Mouse (Mus musculus): Measurements from ENCODE around the gene Zfp91. TPM values are rescaled to one million over a fixed set of nuclear protein-coding genes. Genes with fewer than 3 reads are reported as not detected.

Zfp91 gene
- polyA plus RNA-seq, 1 experiment from 2014 or later = 7.2 TPM

GRCm38 (mm10) chr19:12792374-12792773 lies 3.6 kb downstream of the Zfp91 start:
- Histone ChIP-seq H3K9ac (no peak overlapping the region), H3K4me3 (replicated peaks) (no peak overlapping the region), H3K27ac (replicated peaks) (no peak overlapping the region), H3K4me1 (replicated peaks) (peaks cover 16% of the 10 kb centered on the region), H3K36me3 (replicated peaks) (peaks cover 7% of the 10 kb centered on the region), H3K27me3 (no peaks in the 10 kb centered on the region), H3K4me2 (no peak overlapping the region), H3K9me3 (replicated peaks) (no peaks in the 10 kb centered on the region)
- no peak for ATAC-seq (ENCODE audit: insufficient read depth)

DNA sequence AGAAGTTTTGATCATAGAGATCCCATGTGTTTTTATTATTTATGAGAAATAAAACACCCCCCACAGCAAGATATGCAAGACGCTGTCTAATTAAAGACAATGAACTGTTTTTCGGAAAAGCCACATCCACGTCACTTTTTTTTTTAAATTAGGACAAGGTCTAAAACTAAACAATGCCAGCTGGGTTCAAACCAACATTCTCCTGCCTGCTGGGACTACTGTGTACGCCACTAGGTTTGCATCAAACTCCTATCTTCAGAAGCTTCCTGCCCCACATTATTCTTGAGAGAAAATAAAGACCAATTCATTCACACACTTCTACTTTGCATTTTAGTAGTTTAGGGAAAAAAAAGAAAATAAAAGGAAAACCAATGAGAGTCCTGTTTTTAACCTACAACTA lies 8.2 kb downstream of the Zfp91 start:
- Histone ChIP-seq H3K27ac (replicated peaks) (no peak overlapping the region), H3K9ac (no peak overlapping the region), H3K36me3 (replicated peaks) (peaks cover 9% of the 10 kb centered on the region), H3K4me2 (no peak overlapping the region), H3K4me3 (replicated peaks) (no peak overlapping the region), H3K27me3 (no peaks in the 10 kb centered on the region), H3K9me3 (replicated peaks) (no peaks in the 10 kb centered on the region), H3K4me1 (replicated peaks) (peaks cover 6% of the 10 kb centered on the region; the same call in 1 of the 2 replicates)
- 83% methylated on average over 4 of the region's 4 CpGs for WGBS (ENCODE audit: insufficient replicate concordance)
- ATAC-seq (ENCODE audit: insufficient read depth) = no peak

GRCm38 (mm10) chr19:12786803-12787395 lies 9.0 kb downstream of the Zfp91 start:
- 82% methylated on average over 2 of the region's 2 CpGs for WGBS (ENCODE audit: insufficient replicate concordance)
- Histone ChIP-seq H3K36me3 (replicated peaks) (peaks cover 9% of the 10 kb centered on the region), H3K4me3 (replicated peaks) (no peak overlapping the region), H3K27me3 (no peaks in the 10 kb centered on the region), H3K9me3 (replicated peaks) (no peaks in the 10 kb centered on the region), H3K9ac (no peak overlapping the region), H3K4me1 (replicated peaks) (peaks cover 6% of the 10 kb centered on the region; the same call in 1 of the 2 replicates), H3K27ac (replicated peaks) (no peak overlapping the region), H3K4me2 (no peak overlapping the region)
- no peak for ATAC-seq (ENCODE audit: insufficient read depth)

DNA sequence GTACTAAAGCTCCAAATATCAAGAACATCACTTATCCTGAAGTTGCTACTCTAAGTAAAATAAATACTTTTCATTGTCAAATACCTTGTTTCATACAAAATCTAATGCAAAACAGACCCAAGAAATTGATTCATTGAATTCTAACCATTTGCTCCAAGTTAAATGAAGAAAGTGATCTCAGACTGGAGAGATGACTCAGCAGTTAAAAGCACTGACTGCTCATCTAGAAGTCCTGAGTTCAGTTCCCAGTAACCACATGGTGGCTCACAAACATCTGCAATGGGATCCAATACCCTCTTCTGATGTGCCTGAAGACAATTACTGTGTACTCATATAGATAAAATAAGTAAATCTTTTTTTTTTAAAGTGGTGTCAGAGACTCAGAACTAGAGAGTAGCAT lies 15.5 kb downstream of the Zfp91 start:
- ATAC-seq (ENCODE audit: insufficient read depth) = no peak
- H3K4me2 ChIP-seq = no peak overlapping the region
- H3K27me3 ChIP-seq = no peaks in the 10 kb centered on the region
- no peak overlapping the region for H3K27ac ChIP-seq (replicated peaks)
- H3K9ac ChIP-seq = no peak overlapping the region
- no peaks in the 10 kb centered on the region for H3K9me3 ChIP-seq (replicated peaks)
- 0 out of 2 replicates have a peak, but pooled peaks cover 5% of the 10 kb centered on the region for H3K4me1 ChIP-seq (replicated peaks)
- no peak overlapping the region for H3K4me3 ChIP-seq (replicated peaks)
- H3K36me3 ChIP-seq (replicated peaks) = peaks cover 28% of the 10 kb centered on the region

DNA sequence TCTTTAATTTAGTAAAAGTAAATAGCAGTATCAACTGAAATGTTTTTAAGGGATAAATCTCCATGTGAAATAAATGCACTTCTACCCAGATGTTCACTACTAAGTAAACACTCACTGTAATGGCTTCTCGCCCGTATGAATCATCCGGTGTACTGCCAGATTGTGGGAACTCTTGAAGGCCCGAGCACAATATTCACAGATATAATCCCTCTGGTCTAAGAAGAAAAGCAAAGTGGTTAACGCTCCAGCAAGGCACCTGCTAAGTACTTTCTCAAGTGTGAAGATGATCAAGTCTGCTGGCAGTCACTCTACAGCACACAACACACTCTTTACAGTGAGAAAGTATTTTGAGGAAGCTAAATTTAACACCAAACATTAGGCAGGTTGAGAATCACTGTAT lies 25.0 kb downstream of the Zfp91 start:
- Histone ChIP-seq H3K4me1 (replicated peaks) (no peaks in the 10 kb centered on the region), H3K4me2 (no peak overlapping the region), H3K36me3 (replicated peaks) (peaks cover 66% of the 10 kb centered on the region), H3K9ac (no peak overlapping the region), H3K27me3 (no peaks in the 10 kb centered on the region), H3K27ac (replicated peaks) (no peak overlapping the region), H3K9me3 (replicated peaks) (no peaks in the 10 kb centered on the region), H3K4me3 (replicated peaks) (no peak overlapping the region)
- WGBS (ENCODE audit: insufficient replicate concordance) = 85% methylated on average over 5 of the region's 5 CpGs
- no peak for ATAC-seq (ENCODE audit: insufficient read depth)

DNA sequence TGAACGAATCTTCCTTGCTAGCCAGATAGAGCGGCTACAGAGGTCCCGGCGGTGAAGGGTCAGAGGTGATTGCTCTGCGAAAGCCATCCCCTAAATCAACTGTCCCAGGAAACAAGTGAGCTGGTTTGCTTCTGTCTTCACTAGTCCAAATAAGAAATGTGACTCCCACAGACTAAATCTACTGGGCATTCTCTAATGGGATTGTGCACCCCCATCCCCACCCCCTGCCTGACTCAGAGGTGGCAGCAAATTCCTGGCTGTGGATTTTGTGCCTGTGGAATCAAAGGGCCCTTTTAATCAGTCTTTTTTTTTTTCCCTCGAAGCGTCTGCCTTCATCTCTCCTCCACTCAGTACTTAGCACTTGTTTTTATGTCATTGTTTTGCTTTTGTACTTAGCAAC lies 30.6 kb downstream of the Zfp91 start, which contains the start of gene Cntf:
TSS of gene Cntf (minus strand) at position 325 of the 400 bp plus-strand sequence.
- Histone ChIP-seq H3K27me3 (no peaks in the 10 kb centered on the region), H3K27ac (replicated peaks) (no peak within 1 kb of the TSS), H3K4me3 (replicated peaks) (no peak within 1 kb of the TSS), H3K36me3 (replicated peaks) (peaks cover 71% of the 10 kb centered on the region), H3K4me1 (replicated peaks) (no peaks in the 10 kb centered on the region), H3K4me2 (no peak within 1 kb of the TSS), H3K9me3 (replicated peaks) (no peaks in the 10 kb centered on the region), H3K9ac (no peak within 1 kb of the TSS)
- 86% methylated on average over 7 of the region's 7 CpGs for WGBS (ENCODE audit: insufficient replicate concordance)
- no peak for ATAC-seq (ENCODE audit: insufficient read depth)

DNA sequence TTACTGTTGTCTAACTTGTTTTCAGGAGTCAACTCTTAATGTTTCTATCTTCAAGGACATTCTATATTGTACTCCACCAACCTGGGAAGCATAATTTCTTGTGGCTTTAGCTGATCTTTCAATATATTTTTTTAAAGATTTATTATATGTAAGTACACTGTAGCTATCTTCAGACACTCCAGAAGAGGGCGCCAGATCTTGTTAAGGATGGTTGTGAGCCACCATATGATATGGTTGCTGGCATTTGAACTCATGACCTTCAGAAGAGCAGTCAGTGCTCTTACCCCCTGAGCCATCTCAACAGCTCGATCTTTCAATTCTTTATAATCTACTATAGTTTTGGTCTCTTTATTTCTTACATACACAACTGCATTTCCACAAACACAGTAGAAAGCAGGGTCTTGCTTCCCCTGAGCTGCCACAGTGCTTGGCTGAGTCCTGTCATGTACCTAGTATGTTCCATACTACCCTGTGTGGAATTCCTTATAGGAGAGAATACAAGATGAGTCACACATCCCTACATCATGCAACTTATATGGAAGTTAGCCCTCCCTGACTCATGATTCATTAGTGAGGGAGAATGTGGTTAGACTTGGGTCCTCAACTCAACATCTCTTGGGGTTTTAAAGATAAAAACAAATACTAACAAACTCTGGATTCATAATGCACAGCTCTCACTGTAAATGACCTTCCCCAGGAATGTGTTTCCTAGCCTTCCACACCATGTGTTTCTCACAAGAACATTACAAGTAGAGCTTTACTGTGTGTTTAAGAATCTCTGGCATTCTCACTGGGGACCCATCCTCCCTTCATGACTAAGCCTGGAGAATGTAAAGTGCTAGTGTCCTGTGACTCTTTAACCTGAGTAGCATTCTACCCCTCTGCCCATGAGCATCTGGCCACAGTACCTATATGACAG lies 33.5 kb downstream of the Zfp91 start:
- Histone ChIP-seq H3K4me3 (replicated peaks) (no peak overlapping the region), H3K36me3 (replicated peaks) (peaks cover 42% of the 10 kb centered on the region), H3K9me3 (replicated peaks) (no peaks in the 10 kb centered on the region), H3K4me2 (no peak overlapping the region), H3K27ac (replicated peaks) (no peak overlapping the region), H3K9ac (no peak overlapping the region), H3K27me3 (no peaks in the 10 kb centered on the region), H3K4me1 (replicated peaks) (no peaks in the 10 kb centered on the region)
- 39% methylated on average over 2 of the region's 2 CpGs for WGBS (ENCODE audit: insufficient replicate concordance)
- ATAC-seq (ENCODE audit: insufficient read depth) = no peak

DNA sequence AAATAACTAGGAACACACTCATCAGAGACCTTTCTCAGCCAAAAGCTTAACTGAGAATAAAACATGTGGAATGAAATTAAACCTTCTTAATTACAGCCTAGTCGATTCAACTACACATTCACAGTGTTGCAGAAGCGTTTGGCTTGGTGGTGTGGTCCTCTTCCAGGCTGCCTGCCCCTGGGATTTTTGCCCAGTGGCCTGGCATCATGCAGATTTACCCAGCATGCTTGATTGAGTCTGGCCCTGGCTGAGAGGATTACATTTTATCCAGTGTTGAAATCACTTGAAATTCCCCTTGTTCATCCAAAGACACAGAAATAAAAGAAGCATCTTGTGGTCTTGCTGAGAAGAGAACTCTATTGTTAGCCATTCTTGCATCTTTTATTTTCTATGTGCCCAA lies 36.3 kb downstream of the Zfp91 start:
- Histone ChIP-seq H3K9me3 (replicated peaks) (no peaks in the 10 kb centered on the region), H3K27ac (replicated peaks) (no peak overlapping the region), H3K4me2 (no peak overlapping the region), H3K27me3 (no peaks in the 10 kb centered on the region), H3K9ac (no peak overlapping the region), H3K4me1 (replicated peaks) (no peaks in the 10 kb centered on the region), H3K4me3 (replicated peaks) (no peak overlapping the region), H3K36me3 (replicated peaks) (peaks cover 23% of the 10 kb centered on the region)
- ATAC-seq (ENCODE audit: insufficient read depth) = no peak
- WGBS (ENCODE audit: insufficient replicate concordance) = 63% methylated on average over 2 of the region's 2 CpGs

- H3K4me3 ChIP-seq (replicated peaks) = no peak overlapping the region
- no peak overlapping the region for H3K4me2 ChIP-seq
- no peak overlapping the region for H3K27ac ChIP-seq (replicated peaks)
- no peak overlapping the region for H3K9ac ChIP-seq
- no peaks in the 10 kb centered on the region for H3K27me3 ChIP-seq
- WGBS (ENCODE audit: insufficient replicate concordance) = 52% methylated on average over 1 of the region's 1 CpGs
- no peaks in the 10 kb centered on the region for H3K9me3 ChIP-seq (replicated peaks)
- peaks cover 16% of the 10 kb centered on the region for H3K36me3 ChIP-seq (replicated peaks)
- ATAC-seq (ENCODE audit: insufficient read depth) = no peak
- no peaks in the 10 kb centered on the region for H3K4me1 ChIP-seq (replicated peaks)
Observed at GRCm38 (mm10) chr19:12758936-12759478, 36.9 kb downstream of the Zfp91 start.

DNA sequence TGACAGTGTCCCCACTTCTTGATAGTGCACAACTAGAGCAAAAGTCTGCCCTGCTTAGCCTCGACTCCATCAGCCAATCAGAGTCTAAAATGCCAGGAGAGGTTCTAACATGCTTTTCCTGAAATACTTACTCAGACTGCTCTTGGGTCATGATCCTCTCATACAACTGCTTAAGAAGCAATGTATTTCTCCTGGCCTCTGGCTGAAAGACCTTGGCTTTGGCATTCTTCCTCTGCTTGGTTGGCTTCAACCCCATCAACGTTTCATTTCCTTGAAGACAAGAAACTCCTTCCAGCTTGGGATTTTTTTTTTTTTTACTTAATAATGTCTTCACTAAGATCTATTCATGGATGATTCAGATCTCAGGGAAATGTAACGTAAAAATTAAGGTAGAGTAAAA lies 39.6 kb downstream of the Zfp91 start:
- 53% methylated on average over 3 of the region's 3 CpGs for WGBS (ENCODE audit: insufficient replicate concordance)

DNA sequence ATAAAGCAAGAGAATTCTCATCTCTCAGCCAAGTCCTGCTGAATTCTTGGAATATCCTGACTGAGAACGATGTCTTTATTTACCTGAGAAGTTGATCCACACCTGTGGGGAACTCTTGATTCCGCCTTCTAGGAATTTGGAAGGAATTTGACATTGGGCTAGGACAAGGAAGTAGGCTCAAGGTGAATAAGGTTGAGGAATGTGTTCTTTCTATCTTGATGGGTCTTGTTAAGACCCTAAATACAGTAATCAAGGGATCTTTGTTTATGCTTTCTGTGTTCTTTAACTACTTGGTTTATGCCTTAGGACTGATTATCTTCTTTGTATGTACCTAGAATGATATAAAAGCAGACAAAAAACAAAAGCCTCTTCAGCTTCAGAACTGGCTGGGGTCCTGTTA lies 64.0 kb downstream of the Zfp91 start:
- H3K9ac ChIP-seq = no peak overlapping the region
- H3K27ac ChIP-seq (replicated peaks) = no peak overlapping the region
- H3K4me1 ChIP-seq (replicated peaks) = no peaks in the 10 kb centered on the region
- no peak for ATAC-seq (ENCODE audit: insufficient read depth)
- H3K36me3 ChIP-seq (replicated peaks) = no peaks in the 10 kb centered on the region
- no peak overlapping the region for H3K4me2 ChIP-seq
- H3K27me3 ChIP-seq = no peaks in the 10 kb centered on the region
- H3K4me3 ChIP-seq (replicated peaks) = no peak overlapping the region
- 41% methylated on average over 2 of the region's 2 CpGs for WGBS (ENCODE audit: insufficient replicate concordance)
- H3K9me3 ChIP-seq (replicated peaks) = no peaks in the 10 kb centered on the region

More for the DNA sequence above, 39.6 kb downstream of the Zfp91 start:
- Histone ChIP-seq H3K4me2 (no peak overlapping the region), H3K4me3 (replicated peaks) (no peak overlapping the region), H3K4me1 (replicated peaks) (no peaks in the 10 kb centered on the region), H3K36me3 (replicated peaks) (no peaks in the 10 kb centered on the region), H3K9ac (no peak overlapping the region), H3K9me3 (replicated peaks) (no peaks in the 10 kb centered on the region), H3K27me3 (no peaks in the 10 kb centered on the region), H3K27ac (replicated peaks) (no peak overlapping the region)
- no peak for ATAC-seq (ENCODE audit: insufficient read depth)
